Mouse (Mus musculus) thymus, postnatal 10 days (tissue): Measurements from ENCODE around the gene Olfr493.

ENCODE experiments used
- DNase-seq, 2 experiments: peaks; one replicate each; pipeline ENCODE4 v3.0.0; 2021; ENCODE audit warnings: low spot score in 2 of 2

Olfr493 gene

DNA sequence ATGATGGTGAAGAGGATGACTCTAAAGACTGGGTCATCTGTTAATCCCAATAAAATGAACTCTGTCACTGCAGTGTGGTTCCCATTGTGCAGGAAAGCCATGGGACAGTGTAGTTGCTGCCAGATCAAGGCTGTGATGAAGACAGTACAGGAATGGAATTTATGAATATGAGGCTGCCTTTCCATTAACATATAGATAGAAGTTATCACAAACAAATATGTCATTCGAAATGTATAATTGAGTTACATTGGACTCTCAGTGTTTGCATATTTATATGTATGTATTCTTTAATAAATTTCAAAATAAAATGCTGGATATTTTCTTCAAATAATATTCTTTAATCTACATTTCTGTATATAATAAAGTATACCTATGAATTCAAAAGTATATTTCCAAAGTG, at the start of gene Olfr493:
Gene Olfr493 (minus strand): TSS at position 101 of the 400 bp plus-strand sequence.
- DNase-seq = no peak

DNA sequence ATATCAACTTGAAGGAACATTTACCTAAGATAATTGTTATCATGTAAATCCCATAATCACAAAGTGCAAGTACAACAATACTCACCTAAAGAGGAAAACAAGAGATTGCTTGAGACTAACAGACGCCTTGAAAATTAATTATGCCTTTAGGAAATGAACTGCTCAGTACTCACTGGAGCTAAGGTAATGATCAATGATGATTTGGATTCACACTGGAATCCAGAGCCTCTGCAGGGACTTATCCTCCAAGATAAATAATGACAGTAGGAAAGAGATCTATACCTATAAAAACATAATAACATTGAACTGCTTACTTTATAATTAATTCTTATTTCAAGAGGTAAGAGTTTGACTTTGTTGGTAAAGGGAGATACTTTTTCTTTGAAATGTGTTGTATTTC, 46.1 kb upstream of the Olfr493 start, which contains the start of gene Olfr495:
Gene Olfr495 (plus strand): TSS at position 301 of the 400 bp plus-strand sequence.
- DNase-seq = no peak

DNA sequence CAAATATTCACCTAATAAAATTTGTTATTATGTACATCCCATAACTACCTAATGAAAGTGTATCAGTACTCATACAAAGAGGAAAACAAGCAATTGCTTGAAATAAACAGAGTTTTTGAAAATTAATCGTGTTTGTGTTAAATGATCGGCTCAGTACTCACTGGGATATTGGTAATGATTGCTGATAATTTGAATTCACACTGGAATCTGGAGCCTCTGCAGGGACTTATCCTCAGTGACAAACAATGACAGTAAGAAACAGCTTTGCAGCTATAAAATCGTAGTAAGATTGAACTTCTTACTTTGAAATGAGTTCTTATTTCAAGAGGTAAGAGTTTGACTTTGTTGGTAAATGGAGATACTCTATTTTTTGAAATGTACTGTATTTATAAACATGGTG, 18.3 kb upstream of the Olfr493 start, which contains the start of gene Olfr494:
Gene Olfr494 (plus strand): TSS at position 301 of the 400 bp plus-strand sequence.
- no peak for DNase-seq

DNA sequence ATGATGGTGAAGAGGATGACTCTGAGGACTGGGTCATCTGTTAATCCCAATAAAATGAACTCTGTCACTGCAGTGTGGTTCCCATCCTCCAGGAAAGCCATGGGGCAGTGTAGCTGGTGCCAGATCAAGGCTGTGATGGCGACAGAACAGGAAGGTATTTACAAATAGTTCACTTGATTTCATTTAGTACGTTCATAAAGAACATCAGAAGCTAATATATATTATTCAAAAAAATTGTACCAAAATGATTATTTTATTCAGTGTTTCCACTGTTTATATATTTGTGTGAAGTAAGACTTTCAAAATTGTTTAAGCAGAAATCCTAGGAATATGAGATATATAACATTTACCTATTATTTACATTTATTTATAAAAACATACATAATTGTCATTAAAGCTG, 23.2 kb downstream of the Olfr493 start, which contains the start of gene Olfr492:
Gene Olfr492 (minus strand): TSS at position 101 of the 400 bp plus-strand sequence.
- no peak for DNase-seq

DNA sequence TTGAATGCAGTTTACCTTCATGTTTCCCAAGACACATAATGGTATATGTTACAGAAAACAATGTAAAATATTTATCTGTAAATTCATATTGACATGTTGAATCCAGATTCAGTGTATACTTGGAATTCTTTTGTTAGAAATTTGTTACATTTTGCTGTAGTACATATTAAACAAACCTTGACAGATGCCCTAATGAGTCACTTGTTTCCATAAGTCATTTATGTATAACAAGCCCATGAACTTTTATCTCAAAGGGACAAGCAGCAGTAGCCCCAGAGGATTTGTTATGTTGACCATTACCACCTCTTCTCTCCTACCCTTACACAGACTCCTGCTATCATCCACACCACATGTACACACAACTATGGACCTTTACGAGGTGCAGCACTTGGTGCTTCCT, 33.6 kb downstream of the Olfr493 start, which contains the start of gene Olfr491:
Gene Olfr491 (plus strand): TSS at position 301 of the 400 bp plus-strand sequence.
- no peak for DNase-seq
